Mouse (Mus musculus) stomach, embryonic 16.5 days (tissue): ENCODE results near the gene Srgap1. TPM values are rescaled to one million over a fixed set of nuclear protein-coding genes. Genes with fewer than 3 reads are reported as not detected.
A peak's percentile ranks its signal among the peaks of the same experiment; 100 is the strongest.

Experiments
- ATAC-seq: fragments of 200-750 bp; cut with Nextera tagmentation; 2 replicates; pipeline ENCODE4 v1.8.0; 2017; ENCODE audit warnings: moderate number of reproducible peaks, moderate TSS enrichment; ENCODE audit not compliant: insufficient read depth, low FRiP score
- H3K27ac ChIP-seq: fragments of 300-500 bp; sonication (generic); 2 replicates; pipeline ENCODE4 v1.5.1; 2014; ENCODE audit warnings: low read length
- H3K27me3 ChIP-seq: fragments of 300-500 bp; sonication (generic); 2 replicates; pipeline ENCODE4 v1.6.1; 2014; ENCODE audit warnings: low read length, control low read depth, mixed read lengths; ENCODE audit not compliant: control insufficient read depth, insufficient read depth
- H3K36me3 ChIP-seq: fragments of 300-500 bp; sonication (generic); 2 replicates; pipeline ENCODE4 v1.6.1; 2014; ENCODE audit warnings: low read length; ENCODE audit not compliant: control insufficient read depth, insufficient read depth
- H3K4me1 ChIP-seq: fragments of 300-500 bp; sonication (generic); 2 replicates; pipeline ENCODE4 v1.6.1; 2014; ENCODE audit warnings: low read length, control low read depth, mixed read lengths; ENCODE audit not compliant: control insufficient read depth, insufficient read depth
- H3K4me2 ChIP-seq: fragments of 300-500 bp; sonication (generic); 2 replicates; pipeline ENCODE4 v1.6.1; 2014; ENCODE audit warnings: low read depth, low read length, mixed read lengths
- H3K4me3 ChIP-seq: fragments of 300-500 bp; sonication (generic); replicated peaks from 2 replicates; pipeline ENCODE4 v1.5.1; 2014; ENCODE audit warnings: mild to moderate bottlenecking, low read length
- H3K9ac ChIP-seq: fragments of 300-500 bp; sonication (generic); 2 replicates; pipeline ENCODE4 v1.6.1; 2014; ENCODE audit warnings: low read length
- H3K9me3 ChIP-seq: fragments of 300-500 bp; sonication (generic); replicated peaks from 2 replicates; pipeline ENCODE4 v1.6.1; 2016; ENCODE audit warnings: low read length, control low read depth; ENCODE audit not compliant: control insufficient read depth
- WGBS: fragments of 180-500 bp; shearing (Covaris S2); extraction: QIAGEN DNeasy Blood & Tissue Kit; methylation state at CpG from one replicate; pipeline ENCODE4 v1.1.7; 2014; 5-methylcytosine and 5-hydroxymethylcytosine counted together
- polyA plus RNA-seq: library from polyadenylated mRNA; unstranded; fragments of >200 nt; fragmentation: Nextera tagmentation; extraction: Ambion mirVana; gene quantifications from 2 replicates; pipeline ENCODE4 v1.2.1, GENCODE M21; 2015

Srgap1 gene
- polyA plus RNA-seq, 1 experiment from 2014 or later = 5.6 TPM

DNA sequence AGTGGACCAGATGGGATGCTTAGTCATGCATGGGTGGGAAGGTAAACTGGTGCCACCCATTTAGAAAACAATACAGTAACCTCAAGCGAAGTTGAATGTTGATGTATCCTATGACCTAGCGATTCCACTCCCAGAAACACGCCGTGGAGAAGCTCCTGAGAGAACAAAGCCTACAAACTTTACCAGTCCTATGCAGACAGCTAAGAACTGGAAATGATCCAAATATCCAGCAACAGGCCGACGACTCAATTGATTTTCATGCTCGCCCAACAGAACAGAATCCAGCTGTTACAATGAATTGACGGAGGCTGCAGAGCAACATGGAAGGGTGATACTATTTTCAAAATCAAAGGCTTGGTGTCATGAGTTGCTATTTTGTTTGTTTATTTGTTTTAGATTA is 54.5 kb downstream of the Srgap1 start:
- H3K9ac ChIP-seq = no peak overlapping the region
- no peaks in the 10 kb centered on the region for H3K36me3 ChIP-seq
- no peaks in the 10 kb centered on the region for H3K27me3 ChIP-seq
- H3K9me3 ChIP-seq = no peaks in the 10 kb centered on the region
- H3K4me3 ChIP-seq = no peak overlapping the region
- ATAC-seq = no peak
- WGBS = 39% methylated on average over 8 of the region's 8 CpGs
- H3K4me1 ChIP-seq = peaks cover 7% of the 10 kb centered on the region; the same call in 1 of the 2 replicates
- no peak overlapping the region for H3K4me2 ChIP-seq
- 0 out of 2 replicates have a peak overlapping the region, but pooled peaks have one; percentile 6 for H3K27ac ChIP-seq

- H3K9ac ChIP-seq = no peak overlapping the region
- H3K4me1 ChIP-seq = peaks cover 14% of the 10 kb centered on the region
- no peak overlapping the region for H3K4me3 ChIP-seq
- 54% methylated on average over 4 of the region's 4 CpGs for WGBS
- no peak overlapping the region for H3K27ac ChIP-seq
- H3K36me3 ChIP-seq = no peaks in the 10 kb centered on the region
- no peak overlapping the region for H3K4me2 ChIP-seq
- no peaks in the 10 kb centered on the region for H3K9me3 ChIP-seq
- no peak; the same call in 1 of the 2 replicates for ATAC-seq
- no peaks in the 10 kb centered on the region for H3K27me3 ChIP-seq
Measured at GRCm38 (mm10) chr10:121986997-121987396, 60.1 kb downstream of the Srgap1 start.

DNA sequence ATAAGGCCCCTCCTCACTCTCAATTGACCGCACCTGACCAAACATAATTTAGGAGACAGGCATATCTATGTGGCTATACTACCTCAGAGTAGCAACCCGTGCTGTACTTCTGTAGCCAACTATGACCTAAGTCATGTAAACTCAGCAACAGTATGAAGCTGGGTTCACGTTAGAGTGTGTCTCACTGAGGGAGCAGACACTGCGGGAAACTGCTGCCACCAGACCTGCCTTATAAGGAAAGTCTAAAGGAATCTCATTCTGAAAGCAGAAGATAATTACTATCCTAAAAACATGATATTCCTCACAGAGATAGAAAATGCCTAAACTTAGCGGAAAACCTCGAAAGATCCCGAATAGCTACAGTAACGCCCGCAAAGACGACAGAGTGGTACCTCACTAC is 62.2 kb downstream of the Srgap1 start:
- H3K36me3 ChIP-seq = no peaks in the 10 kb centered on the region
- H3K9ac ChIP-seq = no peak overlapping the region
- H3K4me3 ChIP-seq = no peak overlapping the region
- no peak overlapping the region for H3K4me2 ChIP-seq
- H3K4me1 ChIP-seq = peaks cover 14% of the 10 kb centered on the region
- H3K27ac ChIP-seq = no peak overlapping the region
- no peaks in the 10 kb centered on the region for H3K9me3 ChIP-seq
- ATAC-seq = no peak
- no peaks in the 10 kb centered on the region for H3K27me3 ChIP-seq
- 83% methylated on average over 10 of the region's 10 CpGs for WGBS

- Histone ChIP-seq H3K4me2 (no peak overlapping the region), H3K4me1 (peaks cover 14% of the 10 kb centered on the region), H3K27ac (no peak overlapping the region), H3K36me3 (no peaks in the 10 kb centered on the region), H3K27me3 (no peaks in the 10 kb centered on the region), H3K9me3 (no peaks in the 10 kb centered on the region), H3K4me3 (no peak overlapping the region), H3K9ac (no peak overlapping the region)
- WGBS = 44% methylated on average over 10 of the region's 10 CpGs
- no peak for ATAC-seq
Measured at GRCm38 (mm10) chr10:121983993-121984610, 63.0 kb downstream of the Srgap1 start.

DNA sequence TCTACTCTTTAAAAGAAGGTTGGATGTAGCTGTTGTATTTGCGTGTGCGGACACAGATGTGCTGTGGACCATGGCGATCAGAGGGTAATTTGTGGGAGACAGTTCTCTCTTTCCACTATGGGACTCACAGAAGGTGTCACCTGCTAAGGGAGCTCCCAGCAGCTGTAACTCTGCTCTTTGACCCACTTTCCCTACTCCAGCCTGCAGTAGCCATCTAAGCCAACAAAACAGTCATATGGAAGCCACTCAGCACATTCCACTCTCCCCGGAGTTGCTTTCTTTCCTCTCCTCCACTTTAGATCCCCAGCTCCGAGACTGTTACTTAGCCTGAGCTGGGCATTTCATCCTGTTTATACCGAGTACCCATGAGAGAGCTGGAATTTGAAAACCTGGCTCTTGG is 71.8 kb downstream of the Srgap1 start:
- no peak for ATAC-seq
- Histone ChIP-seq H3K4me3 (no peak overlapping the region), H3K9me3 (no peaks in the 10 kb centered on the region), H3K27ac (no peak overlapping the region), H3K36me3 (no peaks in the 10 kb centered on the region), H3K9ac (no peak overlapping the region), H3K4me2 (no peak overlapping the region), H3K27me3 (no peaks in the 10 kb centered on the region), H3K4me1 (peaks cover 3% of the 10 kb centered on the region; the same call in 1 of the 2 replicates)
- 82% methylated on average over 6 of the region's 6 CpGs for WGBS

GRCm38 (mm10) chr10:121974591-121974990 is 72.5 kb downstream of the Srgap1 start:
- Histone ChIP-seq H3K27ac (no peak overlapping the region), H3K4me1 (peaks cover 3% of the 10 kb centered on the region; the same call in 1 of the 2 replicates), H3K4me2 (no peak overlapping the region), H3K9ac (no peak overlapping the region), H3K27me3 (no peaks in the 10 kb centered on the region), H3K9me3 (no peaks in the 10 kb centered on the region), H3K4me3 (no peak overlapping the region), H3K36me3 (no peaks in the 10 kb centered on the region)
- ATAC-seq = no peak
- WGBS = 71% methylated on average over 4 of the region's 4 CpGs

DNA sequence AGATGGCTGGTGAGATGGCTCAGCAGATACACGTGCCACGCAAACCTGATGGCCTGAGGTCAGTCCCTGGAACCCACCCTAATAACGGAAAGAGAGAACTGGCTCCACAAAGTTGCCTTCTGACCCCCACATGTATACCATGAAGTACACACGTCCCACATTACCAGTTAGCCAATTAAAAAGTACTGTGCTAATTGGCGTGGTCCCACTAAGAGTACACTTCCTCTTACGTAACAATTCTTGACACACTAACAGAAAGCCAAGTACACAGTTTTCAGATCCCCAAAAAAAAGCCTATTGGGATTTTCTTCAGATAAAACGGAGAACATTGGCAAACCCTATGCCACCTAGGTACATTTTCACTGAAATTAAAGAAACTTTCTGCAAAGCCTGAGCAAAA is 73.8 kb downstream of the Srgap1 start:
- WGBS = 88% methylated on average over 7 of the region's 7 CpGs
- no peak for ATAC-seq
- no peaks in the 10 kb centered on the region for H3K27me3 ChIP-seq

DNA sequence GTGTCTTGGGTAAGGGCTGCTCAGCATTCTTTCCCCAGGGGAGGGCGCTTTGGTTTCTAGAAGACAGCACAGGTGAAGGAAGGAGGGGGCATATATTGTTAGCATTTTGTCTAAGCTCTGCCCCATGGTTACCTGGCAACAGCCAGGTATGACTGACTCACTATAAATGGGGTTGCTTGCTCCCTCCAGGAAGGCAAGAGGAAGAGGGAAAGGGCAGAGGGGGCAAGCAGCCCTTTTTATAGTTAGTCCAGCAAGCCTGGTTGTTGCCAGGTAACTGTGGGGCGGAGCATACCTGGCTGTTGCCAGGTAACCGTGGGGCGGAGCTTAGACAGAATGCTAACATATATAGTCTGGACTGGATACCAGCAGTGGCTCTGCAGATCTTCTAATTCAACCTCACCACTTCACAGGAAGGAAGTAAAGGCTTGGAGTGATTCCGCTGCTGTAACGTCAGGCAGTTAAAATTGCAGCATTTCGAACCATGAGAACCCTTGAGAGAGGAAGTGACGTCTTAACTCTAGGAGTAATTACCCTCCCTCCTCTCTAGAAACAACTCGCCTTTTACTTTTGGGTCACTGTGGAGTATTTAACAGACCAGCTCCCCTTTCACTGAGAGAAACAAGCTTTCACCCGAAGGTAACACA is 74.7 kb downstream of the Srgap1 start:
- Histone ChIP-seq H3K4me2 (no peak overlapping the region), H3K27ac (no peak overlapping the region; the same call in 1 of the 2 replicates), H3K9me3 (no peaks in the 10 kb centered on the region), H3K9ac (no peak overlapping the region), H3K36me3 (no peaks in the 10 kb centered on the region), H3K27me3 (no peaks in the 10 kb centered on the region), H3K4me1 (peaks cover 14% of the 10 kb centered on the region; the same call in 1 of the 2 replicates), H3K4me3 (no peak overlapping the region)
- ATAC-seq = peak; percentile 62; the same call in 1 of the 2 replicates
- 77% methylated on average over 10 of the region's 10 CpGs for WGBS

More for the DNA sequence above, 73.8 kb downstream of the Srgap1 start:
- Histone ChIP-seq H3K36me3 (no peaks in the 10 kb centered on the region), H3K9ac (no peak overlapping the region), H3K4me1 (peaks cover 7% of the 10 kb centered on the region; the same call in 1 of the 2 replicates), H3K4me3 (no peak overlapping the region), H3K9me3 (no peaks in the 10 kb centered on the region), H3K27ac (no peak overlapping the region), H3K4me2 (no peak overlapping the region)

DNA sequence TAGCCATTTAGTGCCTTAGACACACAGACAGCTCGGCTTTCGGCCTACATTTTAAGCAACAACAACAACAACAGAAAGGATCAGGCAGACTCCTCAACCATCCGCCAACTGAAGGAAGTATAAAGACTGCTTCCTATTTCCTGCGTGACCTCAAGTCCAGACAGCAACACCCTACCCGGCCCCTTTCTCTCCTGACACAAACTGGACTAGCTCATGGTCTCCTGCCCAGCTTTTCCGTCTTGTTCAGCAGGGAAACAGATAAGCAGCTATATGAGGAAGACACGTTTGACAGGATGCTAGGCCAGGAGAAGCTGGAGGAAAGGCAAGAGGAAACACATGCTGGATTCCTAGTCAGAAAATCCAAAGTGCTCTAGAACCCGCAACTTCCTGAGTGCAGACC is 75.5 kb downstream of the Srgap1 start:
- peaks cover 14% of the 10 kb centered on the region; the same call in 1 of the 2 replicates for H3K4me1 ChIP-seq
- no peaks in the 10 kb centered on the region for H3K27me3 ChIP-seq
- H3K9ac ChIP-seq = no peak overlapping the region
- peak overlapping the region; percentile 12 for H3K27ac ChIP-seq
- no peak overlapping the region for H3K4me2 ChIP-seq
- H3K4me3 ChIP-seq = no peak overlapping the region
- no peak for ATAC-seq
- no peaks in the 10 kb centered on the region for H3K36me3 ChIP-seq
- no peaks in the 10 kb centered on the region for H3K9me3 ChIP-seq
- WGBS = 67% methylated on average over 8 of the region's 8 CpGs
